Mouse (Mus musculus) mouse embryonic stem cell (cell line): ENCODE measurements around the gene Rnf103.

Source experiments
- in situ Hi-C, 2 experiments: fragments of 300-500 bp; cut with MboI; formaldehyde crosslinking; loops; 1 replicate in 1 of 2; 3 replicates in 1 of 2; pipeline ENCODE4 v1.14.3; 2019 to 2020; ENCODE audit warnings: low sequenced_read_pairs in 2 of 2, low pct_unique_long_range_greater_than_20kb in 1 of 2, mixed read lengths in 1 of 2; ENCODE audit not compliant: unreplicated experiment in 1 of 2

The Rnf103 gene

GRCm38 (mm10) chr6:71486867-71487266 is 6.8 kb upstream of the Rnf103 start:
- in situ Hi-C loops, result no loop called here

- in situ Hi-C loops, result no loop called here
Observed at GRCm38 (mm10) chr6:71487966-71488365, 5.7 kb upstream of the Rnf103 start.

- in situ Hi-C loops, result no loop called here
Observed at GRCm38 (mm10) chr6:71492136-71492535, 1.6 kb upstream of the Rnf103 start.

- in situ Hi-C loops, result no loop called here
Observed at GRCm38 (mm10) chr6:71492756-71493674, 679 bp upstream of the Rnf103 start.

- in situ Hi-C loops, result no loop called here
Observed at GRCm38 (mm10) chr6:71494341-71495020, 787 bp downstream of the Rnf103 start.

GRCm38 (mm10) chr6:71500575-71500974 is 6.9 kb downstream of the Rnf103 start:
- in situ Hi-C loops, result no loop called here

GRCm38 (mm10) chr6:71503001-71503400 is 9.3 kb downstream of the Rnf103 start:
- in situ Hi-C loops, result no loop called here

GRCm38 (mm10) chr6:71503670-71504069 is 10.0 kb downstream of the Rnf103 start:
- in situ Hi-C loops, result no loop called here

- in situ Hi-C loops, result no loop called here
Observed at GRCm38 (mm10) chr6:71504091-71504490, 10.4 kb downstream of the Rnf103 start.

- in situ Hi-C loops, result no loop called here
Observed at GRCm38 (mm10) chr6:71505671-71506070, 12.0 kb downstream of the Rnf103 start.

GRCm38 (mm10) chr6:71519476-71519875 is 25.8 kb downstream of the Rnf103 start:
- in situ Hi-C loops, result no loop called here

GRCm38 (mm10) chr6:71525556-71525955 is 31.9 kb downstream of the Rnf103 start:
- in situ Hi-C loops, result no loop called here

- in situ Hi-C loops, result no loop called here
Observed at GRCm38 (mm10) chr6:71527056-71527455, 33.4 kb downstream of the Rnf103 start.

GRCm38 (mm10) chr6:71527826-71528225 is 34.1 kb downstream of the Rnf103 start:
- in situ Hi-C loops, result no loop called here

GRCm38 (mm10) chr6:71530176-71530575 is 36.5 kb downstream of the Rnf103 start:
- in situ Hi-C loops, result no loop called here

GRCm38 (mm10) chr6:71537286-71537685 is 43.6 kb downstream of the Rnf103 start:
- in situ Hi-C loops, result no loop called here

- in situ Hi-C loops, result no loop called here
Observed at GRCm38 (mm10) chr6:71543686-71544499, 50.2 kb downstream of the Rnf103 start, which contains the start of gene Chmp3. Gene Chmp3 (plus strand): TSS chr6:71543797.

- in situ Hi-C loops, result no loop called here
Observed at GRCm38 (mm10) chr6:71555507-71555951, 61.8 kb downstream of the Rnf103 start.

GRCm38 (mm10) chr6:71556826-71557225 is 63.1 kb downstream of the Rnf103 start:
- in situ Hi-C loops, result no loop called here
